Mouse (Mus musculus) MEL (cell line): Measurements from ENCODE around the gene Ssh2. TPM values are rescaled to one million over a fixed set of nuclear protein-coding genes. Genes with fewer than 3 reads are reported as not detected.
A peak's percentile ranks its signal among the peaks of the same experiment; 100 is the strongest.

Experiments used
- DNase-seq: peaks from one replicate; pipeline ENCODE4 v3.0.0; 2011; ENCODE audit warnings: low read depth, low spot score
- H3K27ac ChIP-seq: 2 replicates; pipeline ENCODE4 v1.5.1; 2012; ENCODE audit warnings: low read depth, mild to moderate bottlenecking, control low read depth, low read length, moderate library complexity; ENCODE audit not compliant: control insufficient read depth
- H3K27me3 ChIP-seq, 2 experiments: fragments of 150-350 bp in 1 of 2; sonication (generic) in 1 of 2; 2 replicates each; pipeline ENCODE4 v1.6.1; 2012; ENCODE audit warnings: low read length in 2 of 2, mild to moderate bottlenecking in 2 of 2, improper control_type of control experiment in 1 of 2, moderate library complexity in 1 of 2; ENCODE audit not compliant: insufficient read depth in 2 of 2, control insufficient read depth in 1 of 2
- H3K36me3 ChIP-seq, 2 experiments: 2 replicates each; pipeline ENCODE4 v1.6.1; 2012 to 2014; ENCODE audit warnings: low read length in 2 of 2, improper control_type of control experiment in 1 of 2, inconsistent platforms in 1 of 2, mild to moderate bottlenecking in 1 of 2; ENCODE audit not compliant: insufficient read depth in 2 of 2, control insufficient read depth in 1 of 2
- H3K4me1 ChIP-seq, 2 experiments: fragments of 150-350 bp in 1 of 2; sonication (generic) in 1 of 2; 2 replicates each; pipeline ENCODE4 v1.6.1; 2012; ENCODE audit warnings: low read length in 2 of 2, improper control_type of control experiment in 1 of 2, mild to moderate bottlenecking in 1 of 2; ENCODE audit not compliant: insufficient read depth in 2 of 2, control insufficient read depth in 1 of 2
- H3K4me3 ChIP-seq, 2 experiments: fragments of 150-350 bp in 1 of 2; sonication (generic) in 1 of 2; 2 replicates each; pipeline ENCODE4 v1.5.1; 2012; ENCODE audit warnings: low read depth in 2 of 2, low read length in 2 of 2, mild to moderate bottlenecking in 2 of 2, moderate library complexity in 2 of 2, control low read depth in 1 of 2, improper control_type of control experiment in 1 of 2; ENCODE audit not compliant: control insufficient read depth in 1 of 2, insufficient read depth in 1 of 2
- H3K79me2 ChIP-seq: 2 replicates; pipeline ENCODE4 v1.6.1; 2012; ENCODE audit warnings: mild to moderate bottlenecking, low read length, moderate library complexity; ENCODE audit not compliant: control insufficient read depth, poor library complexity, insufficient read depth
- H3K9ac ChIP-seq: 2 replicates; pipeline ENCODE4 v1.6.1; 2012; ENCODE audit warnings: low read depth, mild to moderate bottlenecking, control low read depth, low read length, moderate library complexity; ENCODE audit not compliant: control insufficient read depth, poor library complexity, severe bottlenecking
- H3K9me3 ChIP-seq: fragments of 150-350 bp; sonication (generic); replicated peaks from 2 replicates; pipeline ENCODE4 v1.6.1; 2012; ENCODE audit warnings: mild to moderate bottlenecking, low read length, improper control_type of control experiment, moderate library complexity; ENCODE audit not compliant: insufficient read depth
- BHLHE40 ChIP-seq: IDR thresholded peaks from 2 replicates; pipeline ENCODE4 v1.6.1; 2012; ENCODE audit warnings: low read depth, mild to moderate bottlenecking, inconsistent platforms, low read length, improper control_type of control experiment, borderline replicate concordance
- CHD1 ChIP-seq: IDR thresholded peaks from 2 replicates; pipeline ENCODE4 v1.6.1; 2012; ENCODE audit warnings: low read depth, mild to moderate bottlenecking, inconsistent platforms, low read length, improper control_type of control experiment
- CTCF ChIP-seq, 3 experiments: IDR thresholded peaks in 2 of 3; conservative IDR thresholded peaks in 1 of 3; 2 replicates each; pipeline ENCODE4 v1.5.1; 2011 to 2012; ENCODE audit warnings: low read length in 3 of 3, low read depth in 2 of 3, mild to moderate bottlenecking in 2 of 3, improper control_type of control experiment in 1 of 3, inconsistent platforms in 1 of 3, mixed read lengths in 1 of 3, moderate library complexity in 1 of 3; ENCODE audit not compliant: control insufficient read depth in 1 of 3, insufficient read depth in 1 of 3, poor library complexity in 1 of 3, severe bottlenecking in 1 of 3
- EP300 ChIP-seq, 2 experiments: IDR thresholded peaks; 2 replicates each; pipeline ENCODE4 v1.6.1; 2011; ENCODE audit warnings: improper control_type of control experiment in 2 of 2, low read length in 2 of 2, low read depth in 1 of 2, mild to moderate bottlenecking in 1 of 2
- ETS1 ChIP-seq: IDR thresholded peaks from 2 replicates; pipeline ENCODE4 v1.6.1; 2012; ENCODE audit warnings: low read depth, mild to moderate bottlenecking, inconsistent platforms, low read length, improper control_type of control experiment, moderate library complexity
- GATA1 ChIP-seq: IDR thresholded peaks from 2 replicates; pipeline ENCODE4 v1.6.1; 2011; ENCODE audit warnings: low read depth, low read length, improper control_type of control experiment
- JUND ChIP-seq: IDR thresholded peaks from 2 replicates; pipeline ENCODE4 v1.6.1; 2011; ENCODE audit warnings: low read depth, mild to moderate bottlenecking, improper control_type of control experiment, low read length
- KAT2A ChIP-seq: conservative IDR thresholded peaks from 2 replicates; pipeline ENCODE4 v1.6.1; 2012; ENCODE audit warnings: low read depth, low read length, improper control_type of control experiment, inconsistent platforms
- MAFK ChIP-seq: IDR thresholded peaks from 2 replicates; pipeline ENCODE4 v1.6.1; 2011; ENCODE audit warnings: low read depth, mild to moderate bottlenecking, low read length, improper control_type of control experiment, borderline replicate concordance
- MAX ChIP-seq: IDR thresholded peaks from 2 replicates; pipeline ENCODE4 v1.6.1; 2011; ENCODE audit warnings: low read length, improper control_type of control experiment
- MEF2A ChIP-seq: IDR thresholded peaks from 2 replicates; pipeline ENCODE4 v1.6.1; 2014; ENCODE audit warnings: low read depth, mild to moderate bottlenecking, inconsistent platforms, low read length, improper control_type of control experiment; ENCODE audit not compliant: poor library complexity, insufficient replicate concordance, severe bottlenecking; ENCODE audit errors: extremely low read depth
- MXI1 ChIP-seq: IDR thresholded peaks from 2 replicates; pipeline ENCODE4 v1.6.1; 2011; ENCODE audit warnings: mild to moderate bottlenecking, low read depth, low read length, improper control_type of control experiment
- MYC ChIP-seq: IDR thresholded peaks from 2 replicates; pipeline ENCODE4 v1.6.1; 2011; ENCODE audit warnings: low read depth, mild to moderate bottlenecking, low read length, improper control_type of control experiment, moderate library complexity
- POLR2AphosphoS5 ChIP-seq: IDR thresholded peaks from 2 replicates; pipeline ENCODE4 v1.6.1; 2012; ENCODE audit warnings: low read depth, borderline replicate concordance, mild to moderate bottlenecking, inconsistent platforms, low read length, moderate library complexity, mixed read lengths
- RAD21 ChIP-seq: IDR thresholded peaks from 2 replicates; pipeline ENCODE4 v1.6.1; 2011; ENCODE audit warnings: mild to moderate bottlenecking, low read depth, low read length, improper control_type of control experiment
- RCOR1 ChIP-seq: IDR thresholded peaks from 2 replicates; pipeline ENCODE4 v1.6.1; 2012; ENCODE audit warnings: low read depth, mild to moderate bottlenecking, inconsistent platforms, low read length, improper control_type of control experiment
- SIN3A ChIP-seq: IDR thresholded peaks from 2 replicates; pipeline ENCODE4 v1.6.1; 2012; ENCODE audit warnings: low read length, improper control_type of control experiment, inconsistent platforms
- SMC3 ChIP-seq: IDR thresholded peaks from 2 replicates; pipeline ENCODE4 v1.6.1; 2011; ENCODE audit warnings: low read depth, low read length, improper control_type of control experiment
- TAL1 ChIP-seq: IDR thresholded peaks from 2 replicates; pipeline ENCODE4 v1.6.1; 2012; ENCODE audit warnings: mild to moderate bottlenecking, inconsistent platforms, low read length, moderate library complexity, mixed read lengths
- TBP ChIP-seq: IDR thresholded peaks from 2 replicates; pipeline ENCODE4 v1.8.0; 2011; ENCODE audit warnings: low read depth, low read length, improper control_type of control experiment
- TCF12 ChIP-seq: IDR thresholded peaks from 2 replicates; pipeline ENCODE4 v1.6.1; 2014; ENCODE audit warnings: low read depth, mild to moderate bottlenecking, inconsistent platforms, low read length, improper control_type of control experiment, moderate library complexity
- UBTF ChIP-seq: IDR thresholded peaks from 2 replicates; pipeline ENCODE4 v1.6.1; 2012; ENCODE audit warnings: low read depth, mild to moderate bottlenecking, inconsistent platforms, low read length, improper control_type of control experiment, moderate library complexity, borderline replicate concordance; ENCODE audit not compliant: insufficient read depth
- USF1 ChIP-seq: IDR thresholded peaks from 2 replicates; pipeline ENCODE4 v1.6.1; 2014; ENCODE audit warnings: low read depth, mild to moderate bottlenecking, inconsistent platforms, low read length, improper control_type of control experiment, moderate library complexity
- USF2 ChIP-seq, 2 experiments: IDR thresholded peaks; 2 replicates each; pipeline ENCODE4 v1.6.1; 2011 to 2012; ENCODE audit warnings: improper control_type of control experiment in 2 of 2, low read length in 2 of 2, borderline replicate concordance in 1 of 2, inconsistent platforms in 1 of 2, low read depth in 1 of 2, mild to moderate bottlenecking in 1 of 2; ENCODE audit not compliant: insufficient read depth in 1 of 2
- ZKSCAN1 ChIP-seq: IDR thresholded peaks from 2 replicates; pipeline ENCODE4 v1.6.1; 2012; ENCODE audit warnings: low read depth, mild to moderate bottlenecking, inconsistent platforms, low read length, improper control_type of control experiment, moderate library complexity
- ZMIZ1 ChIP-seq: IDR thresholded peaks from 2 replicates; pipeline ENCODE4 v1.6.1; 2012; ENCODE audit warnings: low read depth, mild to moderate bottlenecking, inconsistent platforms, low read length, improper control_type of control experiment, moderate library complexity
- polyA plus RNA-seq, 2 experiments: library from polyadenylated mRNA; stranded (reverse) in 1 of 2; unstranded in 1 of 2; fragments of >175 nt in 1 of 2; fragments of >200 nt in 1 of 2; gene quantifications; 2 replicates each; pipeline versions ENCODE4 v1.2.1 to v1.2.4; 2012; ENCODE audit warnings: low replicate concordance in 2 of 2, low read depth in 1 of 2; ENCODE audit not compliant: insufficient read length in 2 of 2, insufficient read depth in 1 of 2, missing spikeins in 1 of 2
- total RNA-seq: library from RNA; depleted of rRNA; stranded (reverse); fragments of 300-350 nt; gene quantifications from 2 replicates; pipeline ENCODE4 v1.2.3, GENCODE M21; 2012

Ssh2 gene
- total and polyA plus RNA-seq, 3 experiments, result 6.3 to 29.2 (median 16.5) TPM

GRCm38 (mm10) chr11:77423175-77423859, 207.2 kb downstream of the Ssh2 start:
- Histone ChIP-seq H3K9ac (no peak overlapping the region), H3K4me1 (peaks cover 7 to 9% of the 10 kb centered on the region in 2 experiments), H3K4me3 (no peak overlapping the region), H3K27me3 (no peaks in the 10 kb centered on the region), H3K79me2 (no peaks in the 10 kb centered on the region), H3K36me3 (peaks cover 16% of the 10 kb centered on the region in 2 experiments), H3K27ac (peak overlapping the region; percentile 10; the same call in 1 of the 2 replicates), H3K9me3 (no peaks in the 10 kb centered on the region)
- peak; percentile 82 for TF ChIP-seq TBP
- peak; percentile 58; the same call in 1 of the 2 replicates for TF ChIP-seq MXI1
- no peak for TF ChIP-seq USF2 (IDR thresholded peaks at IDR 0.05; ENCODE audit: borderline replicate concordance in 1 of 2, insufficient read depth in 1 of 2, low read depth in 1 of 2, low read length in 2 of 2)
- TF ChIP-seq POLR2AphosphoS5, result no peak
- TF ChIP-seq CTCF (IDR thresholded peaks at IDR 0.05 in 2 of 3, conservative IDR thresholded peaks at IDR 0.05 in 1 of 3; ENCODE audit: control insufficient read depth in 1 of 3, insufficient read depth in 1 of 3, low read depth in 2 of 3, low read length in 3 of 3, poor library complexity in 1 of 3, severe bottlenecking in 1 of 3), result no peak; a peak in 1 of 6 replicates
- peak; percentile 62; the same call in 1 of the 2 replicates for TF ChIP-seq MAX
- no peak for TF ChIP-seq ZMIZ1
- 0 out of 2 replicates have a peak, but pooled peaks have one; percentile 36 for TF ChIP-seq RCOR1
- TF ChIP-seq GATA1, result peak; percentile 90
- TF ChIP-seq SIN3A, result peak; percentile 45; the same call in 1 of the 2 replicates
- TF ChIP-seq MYC, result 0 out of 2 replicates have a peak, but pooled peaks have one; percentile 55
- TF ChIP-seq MEF2A, result peak; percentile 89; the same call in 1 of the 2 replicates
- TF ChIP-seq CHD1, result no peak
- TF ChIP-seq JUND, result no peak
- TF ChIP-seq USF1, result no peak
- TF ChIP-seq ETS1, result peak; percentile 59; the same call in 1 of the 2 replicates
- peak; percentile 82 for TF ChIP-seq TCF12
- TF ChIP-seq RAD21, result no peak
- TF ChIP-seq UBTF, result peak; percentile 74; the same call in 1 of the 2 replicates
- TF ChIP-seq SMC3, result no peak
- no peak for TF ChIP-seq MAFK
- TF ChIP-seq BHLHE40, result no peak
- TF ChIP-seq TAL1, result peak; percentile 83
- TF ChIP-seq KAT2A, result no peak
- peak; percentile 87 to 89 for TF ChIP-seq EP300 (IDR thresholded peaks at IDR 0.05; ENCODE audit: low read depth in 1 of 2, low read length in 2 of 2)
- TF ChIP-seq ZKSCAN1, result no peak
- peak; percentile 86 for DNase-seq
